Mouse (Mus musculus): ENCODE results near the gene Gm43738. TPM values are rescaled to one million over a fixed set of nuclear protein-coding genes. Genes with fewer than 3 reads are reported as not detected.

Gene Gm43738
- not detected for polyA plus RNA-seq (2017; shearing (Covaris generic))

DNA sequence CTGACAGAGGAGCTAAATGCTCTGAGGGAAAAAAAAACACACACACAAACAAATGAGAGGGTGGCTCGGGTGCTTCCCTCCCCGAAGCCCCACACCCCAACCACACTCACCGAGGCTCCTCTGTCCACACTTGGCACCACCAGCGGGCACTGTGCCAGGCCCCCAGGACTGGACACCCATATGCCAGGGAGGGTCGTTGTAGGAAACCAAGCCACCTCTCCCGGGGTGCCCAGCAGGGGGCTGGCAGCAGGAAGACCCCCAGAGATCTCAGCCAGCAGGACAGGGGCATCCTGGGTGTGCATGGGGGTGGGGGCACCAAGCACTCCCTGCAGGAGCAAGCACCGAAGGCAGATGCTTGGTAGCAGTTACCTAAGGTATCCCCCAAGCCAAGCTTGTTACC is at the start of gene Gm43738:
TSS of gene Gm43738 (minus strand) at position 289 of the 400 bp plus-strand sequence.
- no peak for ATAC-seq

DNA sequence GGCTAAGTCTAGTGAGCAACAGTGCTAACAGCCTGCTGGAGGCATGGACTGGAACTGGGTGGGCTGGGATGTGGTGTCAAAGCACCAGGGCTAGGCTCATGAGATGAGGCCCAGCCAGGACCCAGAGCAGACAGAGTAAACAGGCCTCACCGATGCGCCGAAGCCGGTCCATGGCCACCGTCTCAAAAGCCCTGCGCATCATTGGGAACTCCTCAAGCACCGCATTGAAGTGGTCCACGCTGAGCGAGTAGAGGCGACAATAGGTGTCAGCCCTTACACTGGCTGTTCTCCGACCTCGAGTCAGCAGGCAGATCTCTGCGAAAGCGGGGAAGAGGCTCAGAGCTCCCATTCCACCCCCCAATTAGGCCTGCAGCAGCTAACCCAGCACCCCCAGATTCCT is 47.7 kb upstream of the Gm43738 start:
- ATAC-seq = no peak

DNA sequence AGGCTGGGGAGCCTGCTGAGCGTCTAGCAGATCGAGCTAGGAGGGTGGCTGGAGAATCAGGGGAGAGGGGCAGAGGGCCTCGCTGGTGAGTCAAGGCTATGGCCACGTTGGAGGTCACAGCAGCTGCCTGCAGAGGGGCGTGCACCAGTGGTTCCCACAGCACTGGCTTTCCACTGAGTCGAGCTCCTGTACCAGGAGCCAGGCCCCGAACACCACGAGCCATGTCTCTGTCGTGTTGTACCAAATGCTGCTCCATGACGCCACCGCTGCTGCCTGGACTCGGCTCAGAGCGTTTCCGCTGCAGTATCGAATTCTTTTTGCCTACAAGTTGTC is 47.0 kb upstream of the Gm43738 start:
- no peak for ATAC-seq

DNA sequence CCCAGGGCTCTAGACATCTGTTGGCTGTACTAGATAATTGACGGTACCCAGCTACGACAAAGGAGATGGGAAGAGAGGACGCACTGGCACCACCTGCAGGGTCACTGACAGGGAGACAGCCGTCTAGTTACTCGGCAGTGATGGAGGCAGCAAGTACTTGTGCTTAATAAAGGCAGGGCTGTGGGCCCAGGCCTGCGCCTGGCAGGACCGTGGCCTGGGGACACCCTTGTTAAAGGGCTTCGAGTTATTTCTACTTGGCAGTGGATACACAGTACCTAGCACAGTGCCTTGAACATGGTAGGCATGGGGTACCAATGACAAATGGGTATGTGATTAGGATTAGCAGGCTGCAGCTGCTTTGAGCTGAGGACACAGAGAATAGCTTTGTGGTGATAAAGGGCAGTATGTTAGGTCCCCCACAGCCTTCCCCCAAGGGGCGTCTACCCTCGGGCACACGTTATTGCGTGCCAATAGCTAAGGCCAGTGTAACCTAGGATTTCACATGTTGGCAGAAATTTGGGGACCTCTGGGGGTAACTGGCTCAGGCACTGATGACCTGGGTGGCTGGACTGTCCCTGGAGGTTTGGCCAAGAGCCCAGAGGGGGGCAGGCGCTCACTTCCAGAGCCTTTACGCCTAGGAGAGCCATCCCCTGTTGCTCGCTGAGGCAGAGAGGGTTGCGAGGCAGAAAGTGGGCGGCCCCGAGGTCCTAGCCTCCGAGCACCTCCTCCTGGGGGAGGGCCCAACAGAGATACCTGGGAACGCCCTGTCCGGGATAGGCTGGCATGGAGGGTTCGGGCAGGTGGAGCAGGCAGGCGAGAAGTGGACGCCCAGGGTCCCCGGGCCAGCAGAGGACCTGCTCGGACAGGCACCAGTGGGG is 46.4 kb upstream of the Gm43738 start:
- ATAC-seq = no peak

DNA sequence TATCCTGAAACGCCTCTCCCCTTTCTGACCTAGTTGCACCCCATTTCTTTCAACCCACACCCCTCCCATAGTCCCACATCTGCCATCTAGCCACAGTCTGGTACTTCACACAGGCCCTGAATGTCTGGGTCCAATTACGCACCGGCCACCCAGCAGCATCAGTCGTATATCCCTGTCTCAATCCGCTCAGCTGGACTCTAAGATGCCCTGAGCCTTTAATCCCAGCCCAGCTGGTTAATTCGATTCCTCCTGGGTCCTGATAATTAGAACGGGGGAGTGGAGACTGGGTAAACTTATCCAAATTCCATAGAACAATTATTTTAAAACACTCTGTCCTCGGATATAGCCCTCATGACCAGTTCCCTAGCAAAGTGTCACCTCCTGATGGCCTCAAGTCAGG is 44.7 kb upstream of the Gm43738 start:
- no peak for ATAC-seq

DNA sequence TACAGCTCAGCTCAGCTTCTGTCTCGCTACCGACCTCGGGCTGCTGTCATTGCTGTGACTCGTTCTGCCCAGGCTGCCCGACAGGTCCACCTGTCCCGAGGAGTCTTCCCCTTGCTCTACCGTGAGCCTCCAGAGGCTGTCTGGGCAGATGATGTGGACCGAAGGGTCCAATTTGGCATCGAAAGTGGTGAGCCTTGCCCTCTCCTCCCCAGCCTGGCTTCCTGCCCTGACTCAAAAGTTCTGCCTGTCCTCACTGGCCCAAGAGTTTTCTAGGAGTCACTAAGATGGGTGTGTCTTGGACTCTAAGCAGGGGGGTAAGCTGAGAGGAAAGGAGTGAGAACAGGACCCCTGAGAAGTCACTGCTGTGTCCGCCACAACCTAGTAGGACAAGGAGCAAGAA is 43.9 kb upstream of the Gm43738 start:
- ATAC-seq = no peak

DNA sequence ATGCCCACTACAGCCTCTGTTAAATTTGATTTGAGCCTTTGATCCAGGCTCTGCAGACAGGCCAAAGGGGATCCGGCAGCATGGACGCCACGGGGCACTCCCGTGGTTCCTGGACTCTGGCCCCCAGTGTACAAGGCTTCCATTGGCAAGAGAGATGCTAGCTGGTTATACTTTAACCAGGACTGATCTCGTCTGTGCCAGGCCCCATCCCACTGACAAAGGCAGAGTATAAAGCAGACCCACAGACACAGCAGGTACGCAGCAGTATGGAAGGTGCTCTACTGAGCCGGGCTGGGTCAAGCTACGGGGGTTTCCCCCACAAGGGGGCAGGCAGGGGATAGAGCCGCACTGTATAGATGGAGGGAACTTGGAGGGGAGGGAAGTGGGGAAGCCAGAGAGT is 35.5 kb upstream of the Gm43738 start:
- no peak for ATAC-seq

DNA sequence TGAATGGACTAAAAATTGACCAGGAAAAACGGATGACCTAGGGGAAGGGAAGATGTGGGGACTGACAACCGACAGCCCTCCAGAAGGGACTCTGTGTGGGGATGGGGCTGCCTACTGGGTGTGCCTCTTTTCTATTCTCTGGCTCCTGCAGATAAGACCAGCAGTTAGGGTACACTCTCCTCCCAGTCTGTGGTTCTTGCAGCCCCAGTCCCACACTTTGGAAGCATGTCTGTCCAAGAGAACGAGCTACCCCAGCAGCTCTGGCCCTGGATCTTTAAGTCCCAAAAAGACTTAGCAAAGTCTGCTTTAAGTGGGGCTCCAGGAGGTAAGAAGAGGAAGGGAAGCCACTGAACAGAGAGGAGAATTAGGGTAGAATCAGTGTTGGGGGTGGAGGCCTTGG is 35.1 kb upstream of the Gm43738 start, which contains the start of gene Pklr:
TSS of gene Pklr (plus strand) at position 185 of the 400 bp plus-strand sequence.
- ATAC-seq = no peak

DNA sequence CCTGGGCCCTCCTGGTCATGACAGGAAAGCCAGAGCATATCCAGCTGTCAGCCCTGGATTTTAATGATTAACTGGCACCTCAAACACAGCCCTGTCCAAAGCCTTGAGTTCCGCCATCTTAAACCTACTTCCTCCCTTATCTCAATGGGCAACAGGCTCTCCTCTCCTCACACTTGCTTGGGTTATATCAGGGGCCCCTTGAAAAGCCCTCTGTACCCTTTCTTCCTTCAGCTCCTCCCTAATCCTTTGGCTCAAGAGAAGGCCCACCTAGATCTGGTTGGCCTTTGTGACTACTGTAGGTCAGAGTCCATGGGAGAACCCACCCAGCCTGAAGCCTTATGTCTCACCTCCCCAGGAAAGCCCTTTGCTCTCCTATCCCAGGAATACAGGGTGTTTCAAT is 32.9 kb upstream of the Gm43738 start:
- ATAC-seq = no peak

DNA sequence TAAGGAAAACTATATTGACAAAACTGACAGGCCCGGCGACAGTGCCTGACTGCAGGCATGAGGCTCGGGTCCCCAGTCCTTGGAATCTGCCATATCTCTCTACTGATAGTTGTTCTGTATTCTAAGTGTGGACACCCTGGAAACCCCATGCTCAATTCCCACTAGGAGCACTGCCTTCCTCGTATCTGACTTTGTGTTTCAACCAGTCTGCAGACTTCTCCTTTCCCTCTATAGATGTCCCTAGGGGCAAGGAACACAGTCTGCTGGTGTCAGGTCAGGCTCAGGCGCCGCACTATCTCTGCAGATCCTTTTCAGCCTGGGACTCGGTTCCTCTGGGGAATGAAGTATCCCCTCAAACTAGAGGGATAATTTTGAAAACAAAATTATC is 32.2 kb upstream of the Gm43738 start:
- no peak for ATAC-seq

DNA sequence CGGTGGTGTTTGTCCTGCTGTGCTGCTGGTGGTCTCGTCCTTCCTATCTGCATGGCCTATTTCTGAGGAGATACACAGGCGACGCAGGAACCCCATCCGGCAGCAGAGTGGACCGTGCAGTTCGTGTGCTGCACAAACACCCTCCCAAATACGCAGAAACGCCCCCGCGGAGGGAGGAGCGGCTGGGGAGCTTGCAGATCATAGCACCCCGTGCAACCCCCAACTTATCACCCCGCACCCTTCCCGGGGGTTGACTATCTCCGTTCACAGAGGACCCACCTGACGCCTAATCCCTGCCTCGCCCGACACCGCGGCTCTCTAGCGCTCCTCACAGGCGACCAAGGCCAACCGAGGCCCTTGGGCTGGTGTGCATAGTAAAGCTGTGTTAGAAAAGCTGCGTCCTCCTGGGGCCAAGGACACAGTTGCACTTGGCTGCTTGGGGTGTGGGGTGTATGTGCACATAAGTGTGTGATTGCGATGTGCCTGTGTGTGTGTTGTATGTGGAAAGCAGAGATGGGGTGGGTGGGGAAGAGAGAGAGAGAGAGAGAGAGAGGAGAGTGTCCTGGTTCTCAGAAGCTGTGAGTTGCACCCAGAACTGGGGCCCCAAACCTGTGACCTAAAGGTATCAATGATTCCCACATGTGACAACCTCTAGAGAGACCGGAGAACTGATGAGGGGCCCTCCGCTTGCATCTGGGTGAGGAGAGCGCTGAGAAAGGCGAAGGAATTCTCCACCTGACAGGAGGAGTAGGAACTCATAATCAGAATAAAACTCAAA is 31.6 kb upstream of the Gm43738 start:
- peak; percentile 32 for ATAC-seq

DNA sequence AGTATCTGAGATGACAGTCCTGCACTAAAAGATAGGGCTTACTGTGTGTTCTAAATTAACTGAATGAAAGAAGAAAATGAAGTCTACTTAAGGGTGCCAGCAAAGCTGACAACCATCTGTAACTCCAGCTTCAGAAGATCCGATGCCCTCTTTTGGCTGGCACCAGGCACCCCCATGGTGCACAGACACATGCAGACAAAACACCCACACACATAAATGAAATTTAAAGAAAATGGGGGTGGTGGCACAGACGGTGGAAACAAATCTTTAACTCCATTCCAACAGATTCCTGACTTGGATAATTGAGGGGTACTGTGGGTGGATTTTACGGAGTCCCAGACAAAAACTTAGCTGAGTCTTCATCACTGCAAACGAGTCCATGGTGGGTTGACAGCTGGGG is 30.9 kb upstream of the Gm43738 start:
- ATAC-seq = no peak

DNA sequence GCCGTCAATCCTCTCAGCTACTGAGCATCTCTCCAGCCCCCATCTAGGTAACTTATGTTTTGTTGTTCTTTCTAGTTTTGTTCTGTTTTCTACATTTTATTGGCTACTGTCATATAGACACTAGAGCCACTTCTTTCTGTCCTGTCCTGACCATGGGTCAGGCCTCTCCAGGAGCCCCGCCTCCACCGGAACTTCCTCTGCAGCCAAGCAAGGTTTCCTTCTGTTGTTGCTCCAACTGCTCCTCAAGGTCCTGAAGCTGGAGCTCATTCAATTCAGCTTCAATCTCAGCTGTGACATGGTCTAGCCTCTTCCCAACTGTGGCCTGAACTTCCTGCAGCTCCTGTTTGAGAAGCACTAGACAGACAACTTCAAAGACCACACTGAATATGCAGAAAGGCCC is 29.0 kb upstream of the Gm43738 start:
- no peak for ATAC-seq

DNA sequence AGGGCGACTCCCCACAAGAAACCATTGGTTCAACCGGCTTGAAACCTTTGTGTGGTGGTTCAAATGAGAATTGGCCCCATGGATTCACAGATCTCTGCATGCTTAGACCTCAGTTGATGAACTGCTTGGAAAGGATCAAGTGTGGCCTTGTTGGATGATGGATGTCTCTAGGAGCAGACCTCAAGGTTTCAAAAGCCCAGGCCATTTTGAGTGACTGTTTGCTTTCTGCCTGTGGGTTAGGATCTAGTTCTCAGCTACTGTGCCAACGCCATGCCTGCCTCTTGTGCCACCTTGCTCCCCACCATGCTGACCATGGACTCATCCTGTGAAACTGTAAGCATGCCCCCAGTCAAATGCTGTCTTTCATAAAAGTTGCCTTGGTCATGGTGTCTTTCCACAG is 25.1 kb upstream of the Gm43738 start:
- ATAC-seq = no peak

DNA sequence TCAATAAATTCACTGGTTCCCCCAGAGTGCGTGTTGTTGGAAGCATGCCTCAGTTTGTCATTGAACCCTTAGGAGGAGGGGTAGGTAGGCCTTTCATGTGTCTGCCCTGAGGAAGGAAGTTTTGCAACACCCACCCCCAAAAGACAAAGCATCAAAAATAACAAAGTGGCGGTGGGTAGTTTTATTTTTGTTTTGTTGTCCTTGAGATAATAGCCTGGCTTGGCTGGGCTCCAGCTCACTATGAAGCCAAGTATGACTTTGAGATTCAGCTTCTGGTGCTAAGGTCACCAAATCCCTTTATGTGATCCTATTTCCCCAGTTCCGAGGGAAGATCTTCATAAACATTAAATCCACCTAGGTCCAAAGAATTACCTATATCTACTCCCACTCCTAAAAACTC is 23.3 kb upstream of the Gm43738 start:
- ATAC-seq = no peak

DNA sequence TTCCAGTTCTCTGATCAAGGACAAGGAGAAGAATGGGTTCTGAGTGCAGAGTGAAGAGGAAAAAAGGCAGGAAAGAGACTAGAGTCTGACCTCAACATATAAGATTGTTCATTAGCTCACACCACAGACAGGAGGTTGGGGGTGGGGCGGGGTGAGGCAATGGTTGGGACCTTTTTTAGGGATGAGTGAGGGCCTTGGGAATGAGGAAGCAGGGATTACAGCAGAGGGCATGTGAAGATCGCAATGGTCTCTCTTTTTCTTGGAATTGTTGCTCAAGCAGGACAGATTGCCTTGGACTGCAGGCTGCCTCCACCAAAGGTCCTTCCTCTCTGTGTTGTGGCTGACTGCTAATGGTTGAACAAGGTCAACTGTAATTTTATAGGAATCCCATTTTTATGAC is 22.4 kb upstream of the Gm43738 start:
- ATAC-seq = no peak

DNA sequence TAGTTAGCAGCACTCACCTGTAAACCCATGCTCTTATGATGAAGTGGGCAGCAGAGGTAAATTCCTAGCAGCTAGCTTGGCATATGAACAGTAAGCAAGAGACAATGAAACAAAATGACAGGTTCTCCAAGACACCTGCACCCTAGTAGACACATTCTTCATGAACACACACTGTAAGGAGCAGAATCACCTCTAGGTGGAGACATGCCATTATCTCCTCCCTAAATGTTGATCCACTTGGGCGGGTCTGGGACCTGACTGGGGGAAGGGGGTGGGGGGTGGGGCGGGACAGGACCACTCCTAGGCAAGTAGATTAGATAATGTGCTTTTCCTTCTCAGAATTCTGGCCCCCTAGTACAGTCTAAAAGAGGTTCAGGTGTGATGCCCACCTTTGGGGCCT is 14.6 kb upstream of the Gm43738 start:
- ATAC-seq = peak; percentile 75

DNA sequence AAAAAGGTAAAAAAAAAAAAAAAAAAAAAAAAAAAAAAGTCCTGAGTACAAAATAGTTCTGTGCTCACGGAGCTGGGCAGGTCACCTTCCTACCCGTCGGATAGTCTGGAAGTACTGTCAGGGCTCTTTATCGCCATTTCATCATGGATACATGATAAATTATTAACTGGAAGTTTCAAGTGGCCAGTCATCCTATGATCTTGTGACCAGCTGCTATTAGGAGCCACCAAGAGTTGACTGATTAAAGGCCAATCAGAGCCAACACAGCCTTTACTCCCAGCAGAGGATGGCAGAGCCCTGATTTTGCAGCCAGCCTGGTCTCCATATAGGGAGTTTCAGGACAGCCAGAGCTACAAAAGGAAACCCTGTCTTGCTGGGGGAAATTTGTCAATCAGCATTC is 12.2 kb upstream of the Gm43738 start:
- no peak for ATAC-seq

DNA sequence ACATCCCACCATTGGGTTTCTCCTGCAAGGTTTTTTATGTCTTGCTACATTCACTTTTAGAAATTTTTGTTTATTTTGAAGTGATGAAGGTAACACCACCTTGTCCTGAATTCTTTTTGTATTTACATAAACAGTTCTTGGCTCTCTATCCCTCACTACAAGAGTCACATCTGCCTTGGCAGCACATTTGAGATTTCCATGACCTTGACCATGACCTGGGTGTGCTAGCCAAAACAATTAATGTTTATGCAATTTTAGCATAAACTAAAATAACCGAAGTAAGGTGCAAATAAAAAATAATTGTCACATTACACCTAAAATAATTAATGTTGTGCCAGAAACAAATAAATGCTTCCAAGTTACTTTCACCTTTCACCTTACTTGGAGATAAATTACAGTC is 7.2 kb upstream of the Gm43738 start:
- no peak for ATAC-seq

DNA sequence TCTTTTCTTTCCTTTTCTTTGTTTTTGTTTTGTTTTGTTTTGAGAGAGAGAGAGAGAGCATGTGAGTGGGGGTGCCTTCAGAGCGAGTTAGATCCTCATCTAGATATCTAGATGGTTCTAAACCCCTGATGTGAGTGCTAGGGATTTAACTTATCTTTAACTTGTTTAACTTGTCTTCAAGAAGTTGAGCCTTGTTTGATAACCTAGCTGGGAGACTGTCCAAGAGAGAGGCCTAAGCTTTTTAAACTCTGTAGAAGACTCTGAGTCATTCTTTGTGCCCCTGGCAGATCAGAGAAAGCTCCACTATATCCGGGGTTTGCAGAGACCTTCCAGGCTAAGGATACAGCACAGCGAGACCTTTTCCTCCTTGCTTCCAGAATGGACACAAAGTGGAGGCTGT is 6.6 kb upstream of the Gm43738 start:
- ATAC-seq = no peak

DNA sequence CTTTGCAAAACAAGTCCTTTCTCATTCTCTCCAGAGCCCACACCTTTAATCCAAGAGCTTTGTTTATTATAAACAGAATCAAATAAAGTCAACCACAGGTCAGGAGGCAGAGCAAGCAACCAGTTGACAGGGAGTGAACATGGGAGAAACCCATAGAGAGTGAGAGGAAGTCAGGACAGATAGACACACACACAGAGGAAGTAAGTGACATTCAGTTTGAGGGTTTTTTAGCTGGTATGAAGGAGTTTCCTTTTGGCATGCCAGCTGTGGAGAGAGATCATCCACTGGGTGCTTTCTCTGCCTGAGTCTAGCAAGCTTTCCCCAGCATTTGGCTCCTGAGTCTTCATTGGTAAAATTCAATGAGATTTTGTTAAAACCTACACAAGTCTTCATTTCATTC is 6.0 kb upstream of the Gm43738 start:
- ATAC-seq = no peak

DNA sequence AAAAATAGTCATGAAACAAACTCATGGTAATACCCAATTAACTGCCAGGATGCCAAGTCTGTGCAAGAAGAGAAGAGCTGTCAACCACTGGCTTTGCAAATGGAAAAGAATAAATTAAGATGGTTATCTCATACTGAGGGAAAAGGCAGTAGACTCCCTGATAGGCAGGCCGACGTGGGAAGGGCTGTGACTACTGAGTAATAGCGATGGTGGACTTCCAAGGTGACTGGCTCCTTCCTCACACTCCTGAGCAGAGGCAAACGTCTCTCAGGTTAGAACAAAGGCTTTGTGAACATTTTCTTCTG is 2.3 kb upstream of the Gm43738 start:
- ATAC-seq = no peak

DNA sequence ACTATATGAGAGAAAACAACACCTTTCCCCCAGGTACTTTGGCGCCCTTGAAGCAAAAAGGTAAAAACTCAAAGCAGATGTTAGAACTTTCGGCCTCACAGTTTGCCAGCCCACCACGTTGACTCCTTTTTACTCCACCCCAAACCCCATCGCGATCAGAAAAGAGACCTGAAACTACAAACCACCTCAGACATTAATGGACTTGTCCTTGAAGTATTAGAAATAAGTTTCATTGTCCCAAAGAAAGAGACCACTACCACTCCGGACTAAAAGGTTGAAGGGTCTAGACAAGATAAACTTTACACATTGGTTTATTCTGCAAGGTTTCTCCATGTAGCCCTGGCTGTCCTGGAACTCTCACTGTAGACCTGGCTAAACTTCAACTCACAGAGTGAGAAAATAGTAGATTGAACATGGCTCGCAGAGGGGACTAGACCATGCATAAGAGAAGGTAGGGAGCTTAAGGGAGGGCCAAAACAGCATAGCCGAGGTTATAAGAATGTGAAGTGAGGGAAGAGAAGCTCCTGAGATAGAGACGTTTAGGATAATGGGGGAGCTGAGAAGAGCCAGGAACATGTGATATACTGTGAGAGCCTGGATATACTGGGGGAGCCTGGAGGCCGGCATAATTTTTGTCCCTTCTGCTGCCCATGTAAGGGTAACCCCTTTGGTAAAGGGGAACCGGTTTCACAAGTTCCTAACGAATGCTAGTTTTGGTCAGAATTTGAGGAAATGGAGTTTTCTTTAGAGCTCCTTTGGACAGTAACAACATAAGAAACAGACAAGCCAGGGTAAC is 1.8 kb upstream of the Gm43738 start:
- ATAC-seq = no peak

All from CD4-positive, CD25-positive, alpha-beta regulatory T cell, adult 4 months (primary cell).